Mouse (Mus musculus): ENCODE data around the gene Eipr1.
"Not testable (repeated sequence)": the region's sequence is repeated elsewhere in the genome, so short reads cannot be mapped to it uniquely, and the experiment has no call there.

Eipr1 gene

DNA sequence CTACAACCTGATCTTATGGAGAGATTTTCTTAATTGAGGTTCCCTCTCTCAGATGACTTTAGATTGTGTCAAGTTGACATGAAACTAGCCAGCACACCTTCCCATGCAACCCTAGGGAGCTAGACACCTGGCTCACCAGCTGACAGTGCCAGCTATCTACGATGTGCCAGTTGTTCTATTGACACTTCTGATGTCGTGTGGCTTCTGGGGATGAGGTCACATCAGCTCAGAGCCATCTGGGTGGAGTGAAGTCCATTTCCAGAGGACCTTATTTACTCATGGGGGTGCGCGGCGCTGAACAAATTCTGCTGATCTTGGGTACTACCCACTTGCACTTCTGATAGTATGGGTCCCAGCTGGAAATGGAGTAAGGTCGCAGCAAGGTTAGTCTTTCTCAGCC, 146.7 kb downstream of the Eipr1 start:
- no peak for DNase-seq

DNA sequence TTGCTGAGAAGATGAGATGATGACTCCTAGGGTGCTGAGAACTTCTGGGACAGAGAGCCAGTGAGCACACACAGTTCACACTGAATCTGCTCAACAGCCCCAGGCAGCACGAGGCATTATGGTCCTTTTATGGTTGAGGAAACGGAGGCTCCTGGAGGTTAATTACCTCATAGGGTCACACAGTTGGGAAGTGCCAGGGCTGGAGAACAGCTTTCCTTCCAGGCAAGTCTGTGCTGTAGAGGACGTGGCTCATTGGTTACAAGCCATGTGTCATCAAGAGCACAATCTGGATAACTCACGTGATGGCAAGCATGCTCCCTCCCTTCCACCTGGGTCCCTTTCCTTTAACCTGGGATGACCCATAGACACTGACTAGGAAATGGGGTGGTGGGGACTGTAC, 148.1 kb downstream of the Eipr1 start:
- no peak for DNase-seq

DNA sequence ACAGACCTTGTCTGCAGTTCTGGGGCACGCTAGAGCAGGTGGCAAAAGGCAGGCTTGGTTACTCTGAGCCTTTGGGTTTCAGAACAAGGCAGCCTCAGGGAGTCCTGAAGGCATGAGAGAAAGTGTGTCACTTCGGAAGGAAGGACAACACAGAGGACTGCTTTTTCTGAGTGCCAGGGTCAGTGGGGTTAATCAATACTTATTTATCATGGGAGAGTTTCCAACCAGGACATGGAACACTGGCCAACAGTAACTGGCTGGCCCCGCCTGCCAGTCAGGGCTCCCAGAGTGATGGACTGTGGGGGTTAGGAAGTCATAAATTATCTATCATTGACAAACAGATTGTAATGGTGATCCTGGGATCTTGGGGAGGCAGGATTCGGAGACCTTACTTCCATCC, 148.7 kb downstream of the Eipr1 start:
- no peak for DNase-seq

DNA sequence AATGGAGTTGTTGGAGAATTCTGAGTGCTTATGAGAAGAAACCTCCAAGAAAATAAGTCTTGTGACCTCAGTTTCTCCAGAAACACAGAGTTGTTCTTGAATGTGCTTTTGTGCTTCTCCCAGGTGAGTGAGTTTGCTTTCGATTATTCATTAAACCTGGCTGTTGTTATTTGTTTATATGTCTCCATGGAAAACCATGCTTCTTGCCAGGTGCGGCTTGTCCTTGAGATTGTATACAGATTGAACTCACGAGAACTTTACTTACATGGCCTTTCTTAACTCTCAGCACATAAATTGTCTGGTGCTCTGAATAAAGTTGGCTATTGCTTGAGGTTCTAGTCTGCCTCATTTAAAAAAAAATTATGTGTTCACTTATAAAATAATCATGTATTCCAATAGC, 150.5 kb downstream of the Eipr1 start:
- no peak for DNase-seq

DNA sequence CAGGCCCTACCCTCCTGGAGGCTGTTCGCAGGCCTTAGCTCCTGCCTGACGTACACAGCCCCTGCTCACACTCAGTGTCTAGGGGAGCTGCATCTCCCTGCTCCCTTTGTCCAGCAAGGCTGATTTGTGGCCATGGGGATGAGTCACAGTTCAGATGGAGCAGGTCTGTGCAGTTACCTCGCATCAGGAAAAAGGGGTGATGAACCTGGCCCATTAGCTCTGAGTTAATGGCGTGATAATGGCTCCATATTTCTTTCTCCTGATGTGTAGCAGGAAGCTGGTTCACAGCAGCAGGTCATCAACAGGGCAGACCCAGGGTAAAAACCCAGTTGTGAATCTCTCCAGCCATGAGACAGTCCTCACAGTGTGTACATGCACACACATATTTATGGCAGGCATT, 151.5 kb downstream of the Eipr1 start:
- DNase-seq, result no peak

DNA sequence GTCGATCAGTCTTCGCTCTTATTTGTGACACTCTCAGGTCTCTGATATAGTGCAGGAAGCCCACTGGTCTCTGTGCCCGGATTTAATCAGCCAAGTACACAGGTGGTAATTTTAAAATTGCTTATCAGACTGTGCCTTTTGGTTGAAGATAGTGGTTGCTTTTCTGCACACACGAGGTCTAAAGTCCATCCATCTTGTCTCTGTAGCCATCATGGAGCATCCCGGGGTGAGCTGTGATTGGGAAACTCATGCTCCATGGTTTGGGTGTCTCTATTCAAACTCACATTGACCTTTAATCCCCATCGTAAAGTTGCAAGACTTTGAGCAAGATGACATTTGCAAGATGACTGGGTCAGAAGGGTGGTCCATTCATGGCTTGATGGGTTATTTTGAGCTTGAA, 153.9 kb downstream of the Eipr1 start:
- DNase-seq, result no peak

DNA sequence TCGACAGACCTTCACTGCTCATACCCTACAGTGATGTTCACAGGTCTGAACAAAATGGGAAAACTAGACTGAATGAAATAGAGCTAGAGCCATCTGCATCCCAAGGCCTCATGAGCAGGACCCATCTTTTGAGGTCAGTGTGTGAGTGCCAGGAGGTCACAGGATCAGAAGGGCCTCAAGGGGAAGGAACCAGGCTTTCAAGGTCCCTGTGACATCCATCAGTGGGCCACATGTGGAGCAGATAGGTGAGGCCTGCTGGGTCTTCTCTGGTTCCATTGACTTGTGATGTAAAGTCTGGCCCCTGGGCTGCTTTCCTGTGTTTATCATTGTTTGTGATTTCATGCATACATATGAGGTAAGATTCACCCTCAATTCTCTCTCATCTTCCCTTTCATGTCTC, 154.4 kb downstream of the Eipr1 start:
- DNase-seq, result no peak

DNA sequence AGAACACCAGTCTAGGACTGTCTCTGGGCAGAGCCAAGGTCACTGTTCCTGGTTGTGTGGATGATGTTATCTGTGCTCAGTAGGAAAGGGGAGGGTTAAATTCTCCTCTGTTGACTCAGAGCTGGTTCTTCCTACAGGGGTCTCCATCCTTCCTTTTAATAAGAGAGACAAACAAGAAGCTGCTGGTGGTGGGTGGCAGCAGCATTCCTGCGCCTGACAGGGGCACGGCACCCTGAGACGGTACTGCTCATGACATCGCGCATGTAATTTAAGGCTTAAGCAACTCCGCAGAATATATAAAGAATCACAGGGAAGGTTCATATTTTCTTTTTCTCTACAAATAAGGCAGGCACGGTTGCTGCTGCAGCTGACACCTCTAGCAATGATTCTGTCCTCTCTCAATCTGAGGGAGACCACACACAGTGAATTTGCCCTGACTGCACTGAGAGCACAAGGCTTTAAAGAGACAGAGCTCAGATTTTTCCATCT, 155.2 kb downstream of the Eipr1 start:
- DNase-seq, result no peak

DNA sequence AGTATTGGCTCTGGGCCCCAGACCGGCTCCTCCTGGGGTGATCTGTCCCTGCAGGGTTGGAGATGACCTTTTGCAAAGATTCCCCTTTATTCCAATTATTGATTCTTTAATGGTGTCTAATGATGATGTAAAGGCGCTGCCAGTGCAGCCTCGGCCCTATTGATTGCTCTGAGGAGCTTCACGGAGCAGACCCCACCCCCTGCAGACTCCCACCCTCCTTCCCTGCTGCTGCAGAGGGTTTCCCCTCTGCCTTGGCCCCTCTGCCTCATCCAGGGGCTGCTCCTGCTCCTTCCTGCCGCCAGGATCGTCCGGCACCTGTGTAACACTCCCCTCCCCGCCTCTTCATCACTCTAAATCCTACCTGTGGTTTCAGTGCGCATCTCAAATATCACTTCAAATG, 156.2 kb downstream of the Eipr1 start:
- DNase-seq, result no peak

DNA sequence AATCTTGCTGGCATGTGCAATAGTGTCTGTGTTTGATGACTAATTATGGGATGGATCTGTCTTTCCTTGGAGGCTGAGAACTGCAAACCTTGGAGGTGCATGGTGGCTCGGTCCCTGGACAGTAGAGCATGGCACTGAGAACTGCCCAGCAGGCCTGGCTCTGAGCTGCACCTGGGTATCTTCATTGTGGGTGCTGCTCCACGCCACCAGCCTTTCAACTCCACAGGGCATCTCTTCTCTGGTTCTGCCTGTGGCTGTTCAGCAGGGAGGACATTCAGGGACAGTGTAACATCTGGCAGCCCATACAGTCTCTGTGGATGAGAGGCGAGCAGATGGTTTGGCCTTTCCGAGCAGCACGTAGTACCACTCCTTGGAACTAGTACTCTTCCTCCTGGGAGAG, 158.2 kb downstream of the Eipr1 start:
- no peak for DNase-seq

DNA sequence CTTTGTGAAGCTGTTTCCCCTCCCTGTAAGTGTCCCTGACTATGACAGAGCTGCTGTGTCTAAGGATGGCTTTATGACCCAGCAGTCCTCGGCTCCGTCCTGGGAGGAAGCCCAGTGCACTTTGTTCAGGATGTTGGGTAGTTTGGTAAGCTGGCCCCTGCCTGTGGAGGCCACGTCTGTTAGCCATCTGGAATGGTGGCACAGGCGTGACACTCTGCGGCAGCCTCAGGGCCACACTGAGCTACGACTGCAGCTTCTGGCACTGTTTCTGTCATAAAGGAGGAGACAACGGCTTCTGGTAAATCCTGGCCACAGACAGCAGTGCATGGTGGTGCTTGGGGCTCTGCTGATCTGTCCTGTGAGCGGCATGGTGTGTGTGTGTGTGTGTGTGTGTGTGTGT, 159.0 kb downstream of the Eipr1 start:
- no peak for DNase-seq

DNA sequence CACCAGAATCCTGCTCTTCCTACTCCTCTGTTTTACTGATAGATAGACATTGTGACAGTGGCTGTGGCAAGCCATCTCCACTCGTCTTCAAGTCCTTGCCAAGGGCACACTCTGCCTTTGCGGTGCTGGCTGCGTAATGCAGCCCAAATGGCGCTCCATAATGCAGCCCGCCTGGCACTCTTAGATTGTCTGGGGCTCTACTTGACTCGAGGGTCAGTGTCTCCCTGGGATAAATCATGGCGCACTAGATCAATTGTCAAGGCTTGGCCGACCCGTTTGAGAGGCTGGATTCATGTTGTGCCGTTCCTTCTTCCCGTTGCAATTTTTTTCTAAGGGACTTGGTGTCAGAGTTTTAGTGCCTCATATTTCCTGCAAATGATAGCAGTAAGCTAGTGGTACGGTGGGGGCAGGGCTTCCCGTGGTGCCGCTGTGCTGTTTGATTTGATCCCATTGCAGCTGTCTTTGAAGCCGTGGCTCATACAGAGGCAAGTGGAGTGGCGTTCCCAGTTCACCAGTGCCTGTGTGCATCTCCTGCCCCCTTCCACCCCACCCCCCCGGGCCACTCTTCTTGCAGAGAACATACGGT, 160.8 kb downstream of the Eipr1 start:
- no peak for DNase-seq

DNA sequence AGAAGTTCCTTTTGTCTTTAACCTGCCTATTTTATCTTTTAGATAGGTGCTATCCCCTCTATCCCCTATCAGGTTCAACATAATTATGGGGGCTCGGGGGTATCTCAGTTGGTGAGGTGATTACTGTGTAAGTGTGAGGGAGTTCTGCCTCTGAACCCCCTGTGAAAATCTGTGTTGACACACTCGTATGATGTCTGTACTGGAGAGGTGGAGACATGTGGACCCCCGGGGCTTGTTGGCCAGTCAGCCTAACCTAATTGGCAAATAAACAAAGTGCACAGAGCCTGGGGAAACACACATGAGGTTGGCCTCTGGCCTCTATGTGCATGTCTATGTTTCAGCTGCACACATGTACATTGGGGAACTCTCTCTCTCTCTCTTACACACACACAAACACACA, 161.5 kb downstream of the Eipr1 start:
- DNase-seq, result no peak

DNA sequence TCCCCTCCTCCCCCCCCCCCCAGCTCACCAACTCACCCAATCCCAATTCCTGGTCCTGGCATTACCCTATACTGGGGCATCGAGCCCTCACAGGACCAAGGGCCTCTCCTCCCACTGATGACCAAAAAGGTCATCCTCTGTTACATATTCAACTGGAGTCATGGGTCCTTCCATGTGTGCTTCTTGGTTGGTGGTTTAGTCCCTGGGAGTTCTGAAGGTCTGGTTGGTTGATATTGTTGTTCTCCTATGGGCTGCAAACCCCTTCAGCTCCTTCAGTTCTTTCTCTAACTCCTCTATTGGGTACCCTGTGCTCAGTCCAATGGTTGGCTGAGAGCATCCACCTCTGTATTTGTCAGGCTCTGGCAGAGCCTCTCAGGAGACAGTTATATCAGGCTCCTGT, 162.5 kb downstream of the Eipr1 start:
- not testable (repeated sequence) for DNase-seq
